Mouse (Mus musculus): ENCODE data around the gene 5830473C10Rik. TPM values are rescaled to one million over a fixed set of nuclear protein-coding genes. Genes with fewer than 3 reads are reported as not detected.

Gene 5830473C10Rik
- not detected in 2 replicates for polyA plus RNA-seq (2015; fragmentation: Nextera tagmentation; extraction: Ambion mirVana)

DNA sequence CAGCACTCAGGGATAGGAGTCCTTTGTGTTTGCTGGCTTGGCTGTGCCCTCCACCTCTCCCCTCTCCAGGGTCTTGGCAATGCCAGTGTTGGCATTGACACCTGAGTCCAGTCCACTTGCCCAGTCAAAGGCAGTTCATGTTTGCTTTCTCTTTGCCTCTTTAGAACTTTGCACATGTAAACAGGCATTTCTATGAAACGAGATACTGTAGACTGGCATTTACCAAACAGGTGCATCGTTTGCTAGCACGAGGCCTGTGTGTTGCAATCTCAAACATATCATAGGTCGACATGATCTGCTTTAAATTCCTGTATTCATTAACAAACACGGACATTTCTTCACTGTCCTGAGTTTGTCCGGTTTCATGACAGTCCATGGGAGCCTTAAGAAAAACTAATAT lies at the start of gene 5830473C10Rik:
5830473C10Rik (plus strand) TSS at position 365 of the 400 bp plus-strand sequence.
- H3K36me3 ChIP-seq, result no peaks in the 10 kb centered on the region
- 86% methylated on average over 6 of the region's 6 CpGs for WGBS
- no peaks in the 10 kb centered on the region for H3K27me3 ChIP-seq
- no peak within 1 kb of the TSS for H3K4me2 ChIP-seq
- H3K4me3 ChIP-seq, result no peak within 1 kb of the TSS
- H3K9me3 ChIP-seq (replicated peaks), result no peaks in the 10 kb centered on the region
- H3K9ac ChIP-seq, result no peak within 1 kb of the TSS
- 0 out of 2 replicates have a peak, but pooled peaks cover 2% of the 10 kb centered on the region for H3K4me1 ChIP-seq (replicated peaks)
- H3K27ac ChIP-seq, result no peak within 1 kb of the TSS
- ATAC-seq (replicated peaks; ENCODE audit: insufficient number of reproducible peaks, insufficient read depth, low FRiP score, low read depth), result no peak

DNA sequence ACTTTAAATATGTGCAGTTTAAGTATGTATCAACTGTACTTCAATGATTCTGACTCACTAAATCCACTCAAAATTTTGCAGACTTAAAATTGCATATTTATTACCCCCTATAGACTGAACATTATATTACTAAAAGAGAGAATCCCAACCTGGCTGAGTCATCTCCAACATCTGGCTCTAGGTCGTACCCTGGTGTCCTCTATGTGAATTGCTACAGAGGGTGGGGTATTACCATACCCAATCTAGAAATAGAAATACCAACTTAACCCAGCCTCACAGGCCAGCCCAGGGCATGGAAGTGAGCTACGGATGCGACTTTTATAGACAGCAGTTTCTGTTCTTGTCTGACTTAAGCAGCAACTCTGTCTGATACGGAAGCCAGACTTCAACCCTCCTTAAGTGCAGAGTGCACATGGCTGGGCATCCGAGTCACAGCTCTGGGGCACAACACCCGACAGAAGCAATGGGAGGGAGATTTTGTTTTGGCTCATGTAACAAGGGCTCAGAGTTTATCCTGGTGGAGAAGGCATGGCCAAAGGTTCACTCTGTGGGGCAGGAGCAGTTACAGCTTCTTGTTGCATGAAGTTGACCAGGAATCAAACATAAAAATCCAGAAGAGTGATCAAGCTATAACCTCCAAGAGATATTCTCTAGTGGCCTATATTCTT lies 48.5 kb upstream of the 5830473C10Rik start:
- WGBS, result 74% methylated on average over 6 of the region's 6 CpGs
- Histone ChIP-seq H3K36me3 (no peaks in the 10 kb centered on the region), H3K9ac (no peak overlapping the region), H3K4me3 (no peak overlapping the region), H3K27me3 (no peaks in the 10 kb centered on the region), H3K4me2 (no peak overlapping the region), H3K27ac (no peak overlapping the region), H3K9me3 (replicated peaks) (no peaks in the 10 kb centered on the region), H3K4me1 (replicated peaks) (no peaks in the 10 kb centered on the region)
- ATAC-seq (replicated peaks; ENCODE audit: insufficient number of reproducible peaks, insufficient read depth, low FRiP score, low read depth), result no peak

DNA sequence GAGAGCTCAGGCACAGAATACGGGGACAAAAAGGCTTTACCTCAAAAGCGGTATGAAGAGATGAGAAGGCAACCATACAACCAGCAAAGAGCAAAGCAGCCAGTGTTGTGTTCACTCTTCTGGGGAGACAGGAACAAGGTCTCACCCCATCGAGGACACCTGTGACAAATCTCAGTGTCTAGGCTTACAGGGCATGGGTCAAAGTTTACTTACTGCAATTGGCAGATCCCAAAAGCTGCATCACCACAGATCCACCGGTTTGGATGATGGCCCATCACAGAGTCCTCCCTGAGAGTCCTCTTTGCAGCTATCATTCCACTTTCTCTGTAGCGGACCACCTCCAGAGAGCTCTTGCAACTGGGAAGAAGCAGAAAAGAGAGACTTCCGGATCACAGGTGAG lies 45.3 kb upstream of the 5830473C10Rik start:
- ATAC-seq (replicated peaks; ENCODE audit: insufficient number of reproducible peaks, insufficient read depth, low FRiP score, low read depth), result no peak
- 83% methylated on average over 6 of the region's 6 CpGs for WGBS
- Histone ChIP-seq H3K4me2 (no peak overlapping the region), H3K27ac (no peak overlapping the region), H3K4me3 (no peak overlapping the region), H3K27me3 (no peaks in the 10 kb centered on the region), H3K9ac (no peak overlapping the region), H3K9me3 (replicated peaks) (no peaks in the 10 kb centered on the region), H3K4me1 (replicated peaks) (no peaks in the 10 kb centered on the region), H3K36me3 (no peaks in the 10 kb centered on the region)

DNA sequence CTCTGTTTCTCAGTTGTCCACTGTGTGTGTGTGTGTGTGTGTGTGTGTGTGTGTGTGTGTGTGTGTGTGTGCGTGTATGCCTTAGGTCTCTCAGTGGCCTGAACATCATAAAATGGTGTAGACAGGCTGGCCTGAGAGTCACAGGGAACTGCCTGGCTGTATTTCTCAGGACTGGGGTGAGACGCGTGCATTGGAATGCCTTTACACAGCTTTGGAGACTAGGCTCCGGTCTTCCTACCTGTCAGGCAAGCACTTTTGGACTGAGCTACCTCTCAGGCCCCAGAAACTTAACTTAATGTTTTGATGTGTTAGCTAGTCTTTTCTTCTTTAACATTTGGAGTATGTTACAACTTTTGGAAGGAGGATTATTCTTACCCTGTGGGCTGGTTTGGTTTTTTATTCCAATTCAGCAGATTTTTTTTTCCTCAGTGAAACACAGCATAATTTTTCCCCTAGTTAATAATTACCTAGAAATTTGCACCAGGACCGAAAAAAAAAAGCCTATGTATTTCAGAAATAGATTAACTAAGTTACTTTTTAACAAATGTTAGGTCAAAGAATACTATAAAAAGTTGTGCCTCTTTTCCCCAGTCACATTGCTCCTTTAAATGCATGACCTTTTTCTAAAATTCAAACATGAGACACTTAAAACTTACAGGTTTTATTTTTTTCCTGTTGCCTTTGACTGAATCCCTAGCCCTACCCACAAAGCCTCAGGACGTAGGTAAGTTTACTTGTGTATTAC lies 42.4 kb upstream of the 5830473C10Rik start, which contains the start of gene Afm:
Afm (plus strand) TSS at position 577 of the 745 bp plus-strand sequence.
- ATAC-seq (replicated peaks; ENCODE audit: insufficient number of reproducible peaks, insufficient read depth, low FRiP score, low read depth), result no peak
- no peak within 1 kb of the TSS for H3K4me2 ChIP-seq

DNA sequence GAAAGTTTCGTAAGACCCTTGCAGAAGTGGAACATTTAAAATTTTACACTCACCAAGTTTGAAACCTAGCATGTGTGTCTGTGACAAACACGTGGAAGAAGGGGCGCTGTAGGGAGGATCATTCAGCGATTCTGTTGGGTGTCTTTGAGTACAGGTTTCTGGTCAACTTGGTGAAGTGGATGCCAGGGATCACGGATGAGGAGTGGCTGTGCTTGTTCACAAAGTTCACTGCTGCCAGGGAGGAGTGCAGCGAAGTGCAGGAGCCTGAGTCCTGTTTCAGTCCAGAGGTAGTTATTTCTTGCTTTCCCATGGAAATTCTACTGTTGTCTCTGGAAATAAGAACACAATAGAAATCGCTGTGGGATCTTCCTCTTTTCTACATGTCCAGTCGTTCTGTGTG lies 9.7 kb upstream of the 5830473C10Rik start:
- ATAC-seq (replicated peaks; ENCODE audit: insufficient number of reproducible peaks, insufficient read depth, low FRiP score, low read depth), result no peak
- no peaks in the 10 kb centered on the region for H3K36me3 ChIP-seq
- H3K4me2 ChIP-seq, result no peak overlapping the region
- no peak overlapping the region for H3K27ac ChIP-seq
- 0 out of 2 replicates have a peak, but pooled peaks cover 2% of the 10 kb centered on the region for H3K27me3 ChIP-seq
- H3K4me1 ChIP-seq (replicated peaks), result no peaks in the 10 kb centered on the region
- WGBS, result 81% methylated on average over 8 of the region's 8 CpGs
- no peak overlapping the region for H3K9ac ChIP-seq
- H3K4me3 ChIP-seq, result no peak overlapping the region
- no peaks in the 10 kb centered on the region for H3K9me3 ChIP-seq (replicated peaks)

More for the DNA sequence above, 42.4 kb upstream of the 5830473C10Rik start, which contains the start of gene Afm:
- H3K27me3 ChIP-seq, result no peaks in the 10 kb centered on the region
- WGBS, result 74% methylated on average over 6 of the region's 6 CpGs
- H3K36me3 ChIP-seq, result no peaks in the 10 kb centered on the region
- no peaks in the 10 kb centered on the region for H3K4me1 ChIP-seq (replicated peaks)
- H3K9me3 ChIP-seq (replicated peaks), result no peaks in the 10 kb centered on the region
- H3K9ac ChIP-seq, result no peak within 1 kb of the TSS
- H3K27ac ChIP-seq, result no peak within 1 kb of the TSS
- H3K4me3 ChIP-seq, result no peak within 1 kb of the TSS

DNA sequence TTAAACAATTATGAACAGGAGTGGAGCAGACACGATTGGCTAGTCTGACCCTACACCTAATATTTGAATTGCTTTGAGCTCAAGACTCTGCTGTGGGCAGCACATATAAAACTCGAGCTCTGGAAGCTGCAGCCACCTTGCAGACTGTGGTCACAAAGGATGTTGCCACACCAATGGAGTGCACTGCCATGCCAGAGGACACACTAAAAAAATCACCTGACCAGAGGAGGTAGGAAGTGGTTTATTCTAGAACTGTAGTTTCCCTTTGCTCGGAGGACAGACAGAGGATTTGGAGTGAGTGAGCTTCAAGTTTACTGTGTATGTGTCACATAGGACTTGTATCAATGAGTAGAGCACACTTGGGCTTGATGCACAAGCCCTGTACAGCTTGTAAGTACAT lies 4.9 kb upstream of the 5830473C10Rik start:
- 67% methylated on average over 3 of the region's 3 CpGs for WGBS
- H3K27me3 ChIP-seq, result 0 out of 2 replicates have a peak, but pooled peaks cover 2% of the 10 kb centered on the region
- no peak for ATAC-seq (replicated peaks; ENCODE audit: insufficient number of reproducible peaks, insufficient read depth, low FRiP score, low read depth)
- H3K9ac ChIP-seq, result no peak overlapping the region
- H3K27ac ChIP-seq, result no peak overlapping the region
- no peak overlapping the region for H3K4me2 ChIP-seq
- no peak overlapping the region for H3K4me3 ChIP-seq
- no peaks in the 10 kb centered on the region for H3K4me1 ChIP-seq (replicated peaks)
- no peaks in the 10 kb centered on the region for H3K9me3 ChIP-seq (replicated peaks)
- no peaks in the 10 kb centered on the region for H3K36me3 ChIP-seq

DNA sequence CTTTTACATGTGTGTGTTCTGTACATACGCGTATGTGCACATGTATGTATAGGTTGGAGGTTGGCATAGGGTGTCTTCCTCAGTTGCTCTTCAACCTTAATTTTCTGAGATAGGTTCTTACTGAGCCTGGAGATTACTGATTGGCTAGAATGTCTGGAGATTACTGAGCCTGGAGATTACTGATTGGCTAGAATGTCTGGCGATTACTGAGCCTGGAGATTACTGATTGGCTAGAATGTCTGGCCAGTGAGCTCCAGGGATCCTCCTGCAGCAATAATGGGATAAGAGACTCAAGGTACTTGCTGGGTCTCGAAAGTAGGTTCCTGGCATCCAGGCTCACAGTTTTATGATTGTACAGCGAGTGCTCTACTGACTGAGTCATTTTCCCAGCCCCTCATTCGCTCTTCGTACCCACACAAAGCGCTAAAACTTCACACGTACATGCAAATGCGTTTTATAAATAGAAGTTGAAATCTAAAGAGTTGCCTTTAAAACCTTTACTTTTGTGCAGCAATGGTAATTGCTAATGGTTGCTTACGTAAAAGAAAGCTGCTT lies 891 bp downstream of the 5830473C10Rik start:
- Histone ChIP-seq H3K27ac (no peak overlapping the region), H3K9ac (no peak overlapping the region), H3K27me3 (no peaks in the 10 kb centered on the region), H3K4me1 (replicated peaks) (0 out of 2 replicates have a peak, but pooled peaks cover 2% of the 10 kb centered on the region), H3K9me3 (replicated peaks) (no peaks in the 10 kb centered on the region), H3K36me3 (no peaks in the 10 kb centered on the region), H3K4me2 (no peak overlapping the region), H3K4me3 (no peak overlapping the region)
- ATAC-seq (replicated peaks; ENCODE audit: insufficient number of reproducible peaks, insufficient read depth, low FRiP score, low read depth), result no peak
- WGBS, result 91% methylated on average over 11 of the region's 11 CpGs

DNA sequence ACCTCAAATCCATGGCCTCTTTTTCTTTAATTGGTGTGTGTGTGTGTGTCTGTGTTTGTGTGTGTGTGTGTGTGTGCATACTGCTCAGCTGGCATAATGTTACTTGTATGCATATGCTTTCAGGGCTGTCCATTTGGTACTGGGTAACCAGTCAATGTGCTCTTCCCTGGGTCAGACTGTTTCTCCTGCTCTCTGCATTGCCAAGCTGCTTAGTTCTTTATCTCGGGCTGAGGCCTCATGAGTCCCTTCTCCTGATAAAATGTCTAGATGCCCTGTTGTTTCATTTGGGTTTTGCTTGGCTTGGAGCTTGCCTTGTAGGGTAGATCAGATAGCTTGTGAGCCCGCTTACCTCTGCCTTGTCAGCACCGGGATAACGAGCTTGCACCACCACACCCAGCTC lies 2.0 kb downstream of the 5830473C10Rik start:
- Histone ChIP-seq H3K27ac (no peak overlapping the region), H3K4me1 (replicated peaks) (peaks cover 6% of the 10 kb centered on the region; the same call in 1 of the 2 replicates), H3K9ac (no peak overlapping the region), H3K4me3 (no peak overlapping the region), H3K9me3 (replicated peaks) (no peaks in the 10 kb centered on the region), H3K27me3 (no peaks in the 10 kb centered on the region), H3K36me3 (no peaks in the 10 kb centered on the region), H3K4me2 (no peak overlapping the region)
- WGBS, result 32% methylated on average over 4 of the region's 4 CpGs
- no peak for ATAC-seq (replicated peaks; ENCODE audit: insufficient number of reproducible peaks, insufficient read depth, low FRiP score, low read depth)

DNA sequence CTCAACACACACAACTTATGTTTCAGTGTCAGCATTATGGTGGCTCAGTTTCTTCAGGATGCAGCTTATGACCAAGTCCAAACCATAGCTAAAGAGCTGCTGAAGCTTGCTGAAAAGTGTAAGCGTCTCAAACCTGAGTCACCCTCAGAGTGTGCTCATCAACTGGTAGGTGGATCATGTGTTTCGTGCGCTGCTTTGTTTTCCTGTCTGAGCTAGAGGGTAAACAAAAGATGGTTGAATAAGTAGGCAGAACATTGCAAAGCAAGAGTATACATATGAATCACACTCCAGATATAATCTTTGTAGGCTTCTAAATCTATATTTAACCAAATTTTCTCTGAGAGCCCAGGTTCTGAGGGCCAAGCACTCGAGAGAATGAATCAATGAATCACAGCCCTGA lies 3.3 kb downstream of the 5830473C10Rik start:
- Histone ChIP-seq H3K4me3 (no peak overlapping the region), H3K36me3 (no peaks in the 10 kb centered on the region), H3K4me1 (replicated peaks) (peaks cover 17% of the 10 kb centered on the region), H3K4me2 (no peak overlapping the region), H3K9ac (no peak overlapping the region), H3K27me3 (no peaks in the 10 kb centered on the region), H3K9me3 (replicated peaks) (no peaks in the 10 kb centered on the region), H3K27ac (no peak overlapping the region)
- no peak for ATAC-seq (replicated peaks; ENCODE audit: insufficient number of reproducible peaks, insufficient read depth, low FRiP score, low read depth)
- WGBS, result 85% methylated on average over 4 of the region's 4 CpGs

DNA sequence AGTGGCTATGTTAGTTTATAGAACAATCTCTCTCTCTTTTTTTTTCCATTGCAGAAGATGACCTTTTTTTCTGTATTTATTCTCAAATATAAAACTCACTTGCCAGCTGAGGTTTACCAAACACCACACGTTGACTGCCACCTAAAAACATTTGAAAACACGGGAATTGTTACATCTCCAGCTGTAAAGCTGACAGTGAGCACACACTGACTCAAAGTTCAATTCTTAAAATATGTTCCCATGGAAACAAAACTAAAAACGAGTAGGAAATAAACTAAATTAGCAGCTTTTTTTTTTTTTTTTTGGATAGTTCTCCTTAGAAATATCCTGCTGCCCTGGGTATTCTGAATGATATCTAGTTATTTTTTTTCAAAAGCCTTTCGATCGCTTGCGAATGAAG lies 4.3 kb downstream of the 5830473C10Rik start:
- 72% methylated on average over 6 of the region's 6 CpGs for WGBS
- Histone ChIP-seq H3K36me3 (no peaks in the 10 kb centered on the region), H3K9ac (no peak overlapping the region), H3K27me3 (no peaks in the 10 kb centered on the region), H3K4me2 (no peak overlapping the region), H3K4me3 (no peak overlapping the region), H3K9me3 (replicated peaks) (no peaks in the 10 kb centered on the region), H3K27ac (no peak overlapping the region), H3K4me1 (replicated peaks) (peaks cover 17% of the 10 kb centered on the region)
- ATAC-seq (replicated peaks; ENCODE audit: insufficient number of reproducible peaks, insufficient read depth, low FRiP score, low read depth), result no peak

DNA sequence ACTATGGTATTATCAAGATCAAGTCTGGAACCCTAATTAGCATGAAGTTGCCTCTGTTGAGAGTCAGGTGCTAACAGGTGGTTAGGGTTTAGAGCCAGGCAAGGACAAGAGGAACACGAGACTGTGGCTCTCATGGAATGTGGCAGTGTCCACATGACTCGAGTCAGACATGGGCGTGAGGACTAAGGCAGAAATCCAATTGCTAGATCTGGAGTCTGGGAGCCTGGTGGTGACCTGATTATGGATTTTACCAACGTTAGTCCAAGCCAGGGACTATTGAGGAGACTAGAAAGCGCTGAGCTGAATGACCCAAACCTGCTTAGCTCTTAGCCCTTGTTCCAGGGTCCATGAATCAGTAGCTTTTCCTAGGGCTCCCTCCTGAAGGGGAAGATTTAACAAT lies 6.9 kb downstream of the 5830473C10Rik start:
- no peaks in the 10 kb centered on the region for H3K27me3 ChIP-seq
- no peak overlapping the region for H3K27ac ChIP-seq
- 35% methylated on average over 5 of the region's 5 CpGs for WGBS
- no peak overlapping the region for H3K4me3 ChIP-seq
- H3K9me3 ChIP-seq (replicated peaks), result no peaks in the 10 kb centered on the region
- H3K4me2 ChIP-seq, result no peak overlapping the region
- H3K4me1 ChIP-seq (replicated peaks), result peaks cover 17% of the 10 kb centered on the region
- ATAC-seq (replicated peaks; ENCODE audit: insufficient number of reproducible peaks, insufficient read depth, low FRiP score, low read depth), result no peak
- no peak overlapping the region for H3K9ac ChIP-seq
- no peaks in the 10 kb centered on the region for H3K36me3 ChIP-seq
